Mouse (Mus musculus): ENCODE data around the gene Pimreg.

The Pimreg gene

GRCm38 (mm10) chr11:72065103-72065502 lies 23.3 kb downstream of the Pimreg start:
- no peak for DNase-seq (ENCODE audit: low spot score in 2 of 2)

- no peak for DNase-seq (ENCODE audit: low spot score in 2 of 2)
These were observed 24.5 kb downstream of the Pimreg start for GRCm38 (mm10) chr11:72066330-72066729.

GRCm38 (mm10) chr11:72067326-72067725 lies 25.5 kb downstream of the Pimreg start:
- DNase-seq (ENCODE audit: low spot score in 2 of 2): no peak

GRCm38 (mm10) chr11:72068026-72068425 lies 26.2 kb downstream of the Pimreg start:
- DNase-seq (ENCODE audit: low spot score in 2 of 2): no peak

GRCm38 (mm10) chr11:72070733-72071132 lies 28.9 kb downstream of the Pimreg start:
- DNase-seq (ENCODE audit: low spot score in 2 of 2): no peak

GRCm38 (mm10) chr11:72072331-72072905 lies 30.6 kb downstream of the Pimreg start:
- no peak for DNase-seq (ENCODE audit: low spot score in 2 of 2)

GRCm38 (mm10) chr11:72074230-72074629 lies 32.4 kb downstream of the Pimreg start:
- no peak for DNase-seq (ENCODE audit: low spot score in 2 of 2)

- DNase-seq (ENCODE audit: low spot score in 2 of 2): no peak
These were observed 36.2 kb downstream of the Pimreg start for GRCm38 (mm10) chr11:72078056-72078455.

GRCm38 (mm10) chr11:72078647-72079046 lies 36.8 kb downstream of the Pimreg start:
- no peak for DNase-seq (ENCODE audit: low spot score in 2 of 2)

GRCm38 (mm10) chr11:72080461-72080860 lies 38.6 kb downstream of the Pimreg start:
- no peak for DNase-seq (ENCODE audit: low spot score in 2 of 2)

- DNase-seq (ENCODE audit: low spot score in 2 of 2): no peak
These were observed 40.8 kb downstream of the Pimreg start for GRCm38 (mm10) chr11:72082601-72083000.

GRCm38 (mm10) chr11:72084337-72084736 lies 42.5 kb downstream of the Pimreg start:
- no peak for DNase-seq (ENCODE audit: low spot score in 2 of 2)

GRCm38 (mm10) chr11:72086251-72087046 lies 44.6 kb downstream of the Pimreg start:
- DNase-seq (ENCODE audit: low spot score in 2 of 2): peak; percentile 39 to 44

GRCm38 (mm10) chr11:72092390-72092789 lies 50.6 kb downstream of the Pimreg start:
- no peak for DNase-seq (ENCODE audit: low spot score in 2 of 2)

GRCm38 (mm10) chr11:72094442-72094841 lies 52.6 kb downstream of the Pimreg start:
- DNase-seq (ENCODE audit: low spot score in 2 of 2): no peak

GRCm38 (mm10) chr11:72095994-72096393 lies 54.2 kb downstream of the Pimreg start:
- no peak for DNase-seq (ENCODE audit: low spot score in 2 of 2)
